ENCODE assay signal across 22 mouse cellular contexts in the genomic region with DNA sequence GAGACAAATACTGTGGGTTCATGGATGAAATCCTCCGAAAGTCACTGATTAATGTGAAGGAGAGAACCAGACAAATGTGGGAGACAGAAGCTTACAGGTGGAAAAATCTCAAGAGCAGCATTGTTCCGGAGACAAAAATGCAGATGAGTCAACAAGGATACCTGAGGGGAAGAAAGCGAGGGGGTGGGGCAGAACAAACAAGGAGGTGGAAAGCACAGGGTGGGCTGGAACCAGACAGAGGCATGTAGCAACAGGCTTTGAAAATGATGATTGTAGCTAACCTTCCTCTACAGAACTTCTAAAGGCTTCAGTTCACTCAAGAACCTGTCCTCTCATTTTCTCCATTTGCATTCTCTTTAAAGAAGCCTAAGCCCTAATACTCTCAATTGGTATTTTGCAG.
DNase-seq lines count a peak whose midpoint lies in the region; ATAC-seq and TF ChIP-seq lines count a peak whose summit lies in the region.
"Had no signal": no experiment of that assay in that cellular context is flagged by ENCODE, and none has a peak within 500 bp of the region (broad histone marks: within the 10 kb centered on the region; RNA-seq: fewer than 3 reads in every experiment).

No protein-coding gene starts in this region.

- ATAC-seq in embryonic facial prominence, embryonic 14.5 days (ENCODE audit: low read depth): 0 out of 2 replicates have a peak, but pooled peaks have one; percentile 42
- no peak for ATAC-seq in erythroid progenitor cell, adult 5-6 weeks (replicated peaks; ENCODE audit: low FRiP score, poor library complexity, severe bottlenecking)
- ATAC-seq: activated CD4-positive, CD25-positive, alpha-beta regulatory T cell, adult 4 months; CD4-positive, CD25-positive, alpha-beta regulatory T cell, adult 4 months; Patski had no signal

- H3K4me2 ChIP-seq in embryonic facial prominence, embryonic 14.5 days (ENCODE audit: low read depth, low read length): no peak overlapping the region
- H3K4me2 ChIP-seq in myocyte (ENCODE audit: low read depth): peak overlapping the region; percentile 37

- no peaks in the 10 kb centered on the region for H3K79me2 ChIP-seq in myocyte (ENCODE audit: control insufficient read depth, insufficient read depth)

- no peaks in the 10 kb centered on the region for H3K36me3 ChIP-seq in embryonic facial prominence, embryonic 14.5 days (ENCODE audit: control insufficient read depth, insufficient read depth, low read length)
- H3K36me3 ChIP-seq in embryonic facial prominence, embryonic 10.5 days (replicated peaks): no peaks in the 10 kb centered on the region
- H3K36me3 ChIP-seq in myocyte (ENCODE audit: control insufficient read depth, insufficient read depth): no peaks in the 10 kb centered on the region
- H3K36me3 ChIP-seq: G1E had no signal

- H3K27ac ChIP-seq in embryonic facial prominence, embryonic 14.5 days (replicated peaks; ENCODE audit: low read depth, low read length): no peak overlapping the region
- H3K27ac ChIP-seq in embryonic facial prominence, embryonic 10.5 days (replicated peaks): no peak overlapping the region

- no peak for TF ChIP-seq POLR2A in myocyte (IDR thresholded peaks at IDR 0.05; ENCODE audit: insufficient read length, low read depth)

- H3K4me3 ChIP-seq in embryonic facial prominence, embryonic 14.5 days (ENCODE audit: low read depth, low read length): no peak overlapping the region
- H3K4me3 ChIP-seq in embryonic facial prominence, embryonic 10.5 days: no peak overlapping the region
- H3K4me3 ChIP-seq in myocyte: no peak overlapping the region

- H3K27me3 ChIP-seq in embryonic facial prominence, embryonic 14.5 days (replicated peaks; ENCODE audit: control insufficient read depth, insufficient read depth, low read length): no peaks in the 10 kb centered on the region
- no peaks in the 10 kb centered on the region for H3K27me3 ChIP-seq in embryonic facial prominence, embryonic 10.5 days (replicated peaks; ENCODE audit: low read depth, poor library complexity, severe bottlenecking)
- H3K27me3 ChIP-seq in myocyte (ENCODE audit: control insufficient read depth, insufficient read depth, insufficient read length): no peaks in the 10 kb centered on the region
- H3K27me3 ChIP-seq: CH12.LX, Patski had no signal

- H3K9me3 ChIP-seq in embryonic facial prominence, embryonic 14.5 days (ENCODE audit: control insufficient read depth, low read length): no peaks in the 10 kb centered on the region
- no peaks in the 10 kb centered on the region for H3K9me3 ChIP-seq in embryonic facial prominence, embryonic 10.5 days

- no peak overlapping the region for H3K9ac ChIP-seq in embryonic facial prominence, embryonic 14.5 days (ENCODE audit: low read depth, low read length)

- H3ac ChIP-seq in myocyte (ENCODE audit: control insufficient read depth, insufficient read length): no peak overlapping the region

- H3K4me1 ChIP-seq in embryonic facial prominence, embryonic 14.5 days (ENCODE audit: control insufficient read depth, insufficient read depth, low read length): peaks cover 13% of the 10 kb centered on the region
- H3K4me1 ChIP-seq in embryonic facial prominence, embryonic 10.5 days: peaks cover 10% of the 10 kb centered on the region

- 78% methylated on average over 3 of the region's 3 CpGs for WGBS in embryonic facial prominence, embryonic 14.5 days
- 79% methylated on average over 3 of the region's 3 CpGs for WGBS in embryonic facial prominence, embryonic 10.5 days

- DNase-seq in embryonic facial prominence, embryonic 14.5 days (ENCODE audit: low spot score): peak; percentile 61
- no peak for DNase-seq in embryonic facial prominence, embryonic 10.5 days (ENCODE audit: low spot score)
- peak; percentile 56 for DNase-seq in urinary bladder, postnatal 14 days (ENCODE audit: low spot score)
- DNase-seq in urinary bladder, adult 18-20 months (ENCODE audit: low spot score in 2 of 2): no peak
- peak; percentile 20 to 22 for DNase-seq in urinary bladder, postnatal 36 days (ENCODE audit: low spot score in 2 of 2)
- no peak for DNase-seq in urinary bladder, postnatal 25 days (ENCODE audit: low spot score)
- DNase-seq: adrenal gland, adult 2 months; adrenal gland, adult 8-10 months; adrenal gland, postnatal 10 days; adrenal gland, postnatal 14 days; adrenal gland, postnatal 25 days; adrenal gland, postnatal 36 days; B cell, adult 2 months; cerebellum, adult 11 months; cerebellum, adult 11-12 months had no signal

TF ChIP-seq in myocyte, 11 proteins besides CTCF, POLR2A, EP300 and RAD21:
- TF ChIP-seq USF1 (IDR thresholded peaks at IDR 0.05; ENCODE audit: low read depth) (no peak), MYOG (IDR thresholded peaks at IDR 0.05; ENCODE audit: control insufficient read depth in 1 of 3, insufficient read depth in 1 of 3, insufficient read length in 2 of 3, low read depth in 2 of 3) (no peak), TCF3 (IDR thresholded peaks at IDR 0.05; ENCODE audit: insufficient read length, low read depth) (no peak), SRF (IDR thresholded peaks at IDR 0.05; ENCODE audit: control insufficient read depth, insufficient read length, low read depth) (no peak), MAX (IDR thresholded peaks at IDR 0.05; ENCODE audit: low read depth) (no peak), REST (IDR thresholded peaks at IDR 0.05; ENCODE audit: insufficient read depth, insufficient read length) (no peak), TCF12 (IDR thresholded peaks at IDR 0.05; ENCODE audit: insufficient read depth, poor library complexity, severe bottlenecking) (no peak), POLR2AphosphoS2 (IDR thresholded peaks at IDR 0.05; ENCODE audit: insufficient read length, low read depth) (no peak)

Comparison
In these comparisons a context has a peak if more than half of its experiments do, and no peak if none do; other contexts are left out.
1. DNase-seq: peak in embryonic facial prominence, embryonic 14.5 days (single experiment), urinary bladder, postnatal 14 days (single experiment) and urinary bladder, postnatal 36 days (2 of 2); none in embryonic facial prominence, embryonic 10.5 days (single experiment), urinary bladder, adult 18-20 months (0 of 2) and urinary bladder, postnatal 25 days (single experiment).